In genomic region chr8:125255006-125255685, GRCm38 (mm10) we compare ENCODE assay signal across 7 mouse cellular contexts.
DNase-seq lines count a peak whose midpoint lies in the region; ATAC-seq and TF ChIP-seq lines count a peak whose summit lies in the region.

No protein-coding gene starts in this region.

- H3K36me3 ChIP-seq in C2C12 (ENCODE audit: control insufficient read depth, insufficient read depth) = no peaks in the 10 kb centered on the region
- H3K36me3 ChIP-seq in embryonic facial prominence, embryonic 11.5 days (replicated peaks; ENCODE audit: control insufficient read depth, insufficient read depth, low read depth, low read length) = no peaks in the 10 kb centered on the region
- H3K36me3 ChIP-seq in hindbrain, embryonic 13.5 days = no peaks in the 10 kb centered on the region
- H3K36me3 ChIP-seq in midbrain, embryonic 10.5 days = no peaks in the 10 kb centered on the region
- H3K36me3 ChIP-seq in liver, postnatal 0 days (replicated peaks; ENCODE audit: insufficient read depth, low read length) = no peaks in the 10 kb centered on the region

- 0 out of 2 replicates have a peak overlapping the region, but pooled peaks have one; percentile 68 for H3K4me2 ChIP-seq in embryonic facial prominence, embryonic 11.5 days (ENCODE audit: low read depth, low read length)
- H3K4me2 ChIP-seq in hindbrain, embryonic 13.5 days = peak overlapping the region; percentile 64
- H3K4me2 ChIP-seq in liver, postnatal 0 days (ENCODE audit: low read depth, low read length) = no peak overlapping the region

- H3K9me3 ChIP-seq in embryonic facial prominence, embryonic 11.5 days (replicated peaks; ENCODE audit: control insufficient read depth, low read length) = no peaks in the 10 kb centered on the region
- H3K9me3 ChIP-seq in hindbrain, embryonic 13.5 days = no peaks in the 10 kb centered on the region
- no peaks in the 10 kb centered on the region for H3K9me3 ChIP-seq in midbrain, embryonic 10.5 days (replicated peaks)
- H3K9me3 ChIP-seq in liver, postnatal 0 days (ENCODE audit: low read length) = no peaks in the 10 kb centered on the region

- no peaks in the 10 kb centered on the region for H3K27me3 ChIP-seq in C2C12 (ENCODE audit: control insufficient read depth, insufficient read depth, insufficient read length)
- no peaks in the 10 kb centered on the region for H3K27me3 ChIP-seq in embryonic facial prominence, embryonic 11.5 days (ENCODE audit: control insufficient read depth, insufficient read depth, low read length)
- 0 out of 2 replicates have a peak, but pooled peaks cover 3% of the 10 kb centered on the region for H3K27me3 ChIP-seq in hindbrain, embryonic 13.5 days
- no peaks in the 10 kb centered on the region for H3K27me3 ChIP-seq in midbrain, embryonic 10.5 days (ENCODE audit: low read depth, poor library complexity, severe bottlenecking)
- no peaks in the 10 kb centered on the region for H3K27me3 ChIP-seq in liver, postnatal 0 days (ENCODE audit: insufficient read depth, low read length)

- ATAC-seq in embryonic facial prominence, embryonic 11.5 days (replicated peaks; ENCODE audit: insufficient number of reproducible peaks, low FRiP score, low TSS enrichment, low read depth) = no peak; the same call in 1 of the 2 replicates
- peak; percentile 34; the same call in 1 of the 2 replicates for ATAC-seq in hindbrain, embryonic 13.5 days (ENCODE audit: low FRiP score)
- ATAC-seq in liver, postnatal 0 days = no peak

- no peaks in the 10 kb centered on the region; the same call in 1 of the 2 replicates for H3K4me1 ChIP-seq in embryonic facial prominence, embryonic 11.5 days (ENCODE audit: control insufficient read depth, insufficient read depth, low read length)
- H3K4me1 ChIP-seq in hindbrain, embryonic 13.5 days (replicated peaks) = peaks cover 41% of the 10 kb centered on the region
- peaks cover 57% of the 10 kb centered on the region for H3K4me1 ChIP-seq in midbrain, embryonic 10.5 days
- peaks cover 5% of the 10 kb centered on the region; the same call in 1 of the 2 replicates for H3K4me1 ChIP-seq in liver, postnatal 0 days (ENCODE audit: insufficient read depth)

- peak; percentile 17 for DNase-seq in adipocyte (ENCODE audit: low spot score)
- DNase-seq in embryonic facial prominence, embryonic 11.5 days (ENCODE audit: low spot score) = peak; percentile 63
- DNase-seq in midbrain, embryonic 10.5 days (ENCODE audit: low spot score) = peak; percentile 80
- DNase-seq in thymus, postnatal 4 days = no peak
- no peak for DNase-seq in liver, postnatal 0 days

- peak overlapping the region; percentile 72 for H3ac ChIP-seq in C2C12 (ENCODE audit: control insufficient read depth, insufficient read length, low read depth)

- WGBS in embryonic facial prominence, embryonic 11.5 days = 52% methylated on average over 11 of the region's 11 CpGs
- 34% methylated on average over 11 of the region's 11 CpGs for WGBS in hindbrain, embryonic 13.5 days
- WGBS in midbrain, embryonic 10.5 days = 52% methylated on average over 11 of the region's 11 CpGs
- WGBS in liver, postnatal 0 days (ENCODE audit: insufficient replicate concordance) = 52% methylated on average over 11 of the region's 11 CpGs

- H3K79me3 ChIP-seq in C2C12 (ENCODE audit: low read depth) = no peaks in the 10 kb centered on the region

- no peak overlapping the region; the same call in 1 of the 2 replicates for H3K9ac ChIP-seq in embryonic facial prominence, embryonic 11.5 days (replicated peaks; ENCODE audit: low read length)
- peak overlapping the region; percentile 79 for H3K9ac ChIP-seq in hindbrain, embryonic 13.5 days
- no peak overlapping the region for H3K9ac ChIP-seq in liver, postnatal 0 days (replicated peaks)

- peak overlapping the region; percentile 30 for H3K4me3 ChIP-seq in C2C12 (ENCODE audit: insufficient read depth, poor library complexity, severe bottlenecking)
- H3K4me3 ChIP-seq in embryonic facial prominence, embryonic 11.5 days (ENCODE audit: low read depth, low read length) = no peak overlapping the region
- H3K4me3 ChIP-seq in hindbrain, embryonic 13.5 days = peak overlapping the region; percentile 42
- H3K4me3 ChIP-seq in midbrain, embryonic 10.5 days = peak overlapping the region; percentile 63
- no peak overlapping the region for H3K4me3 ChIP-seq in liver, postnatal 0 days (ENCODE audit: low read depth, low read length)

- TF ChIP-seq CTCF in C2C12 (IDR thresholded peaks at IDR 0.05; ENCODE audit: control insufficient read depth, insufficient read depth, insufficient read length) = no peak
- TF ChIP-seq CTCF in liver, postnatal 0 days (IDR thresholded peaks at IDR 0.05; ENCODE audit: low read depth) = no peak

- H3K27ac ChIP-seq in embryonic facial prominence, embryonic 11.5 days (replicated peaks; ENCODE audit: low read depth, low read length) = 0 out of 2 replicates have a peak overlapping the region, but pooled peaks have one; percentile 71
- peak overlapping the region; percentile 98 for H3K27ac ChIP-seq in hindbrain, embryonic 13.5 days
- peak overlapping the region; percentile 97 for H3K27ac ChIP-seq in midbrain, embryonic 10.5 days (replicated peaks)
- no peak overlapping the region for H3K27ac ChIP-seq in liver, postnatal 0 days (ENCODE audit: low read depth)

- no peak for TF ChIP-seq EP300 in liver, postnatal 0 days (IDR thresholded peaks at IDR 0.05; ENCODE audit: low read depth)

- no peaks in the 10 kb centered on the region for H3K79me2 ChIP-seq in C2C12 (ENCODE audit: control insufficient read depth, insufficient read depth)

TF ChIP-seq in C2C12, 6 proteins besides CTCF, POLR2A, EP300 and RAD21:
- TF ChIP-seq MYOD1 (IDR thresholded peaks at IDR 0.05; ENCODE audit: control insufficient read depth, insufficient read length, low read depth) = no peak
- no peak for TF ChIP-seq CEBPB (IDR thresholded peaks at IDR 0.05; ENCODE audit: low read depth)
- TF ChIP-seq MYOG (IDR thresholded peaks at IDR 0.05; ENCODE audit: control insufficient read depth, extremely low read depth, insufficient read length) = no peak
- TF ChIP-seq USF1 (IDR thresholded peaks at IDR 0.05; ENCODE audit: low read depth) = no peak
- TF ChIP-seq FOSL1 (IDR thresholded peaks at IDR 0.05; ENCODE audit: insufficient read depth, low read length, poor library complexity, severe bottlenecking) = peak; percentile 51
- TF ChIP-seq MAX (IDR thresholded peaks at IDR 0.05) = peak; percentile 41

Comparison
In these comparisons a context has a peak if more than half of its experiments do, and no peak if none do; other contexts are left out.
1. H3K4me3 ChIP-seq: peak in C2C12 (single experiment), hindbrain, embryonic 13.5 days (single experiment) and midbrain, embryonic 10.5 days (single experiment); none in embryonic facial prominence, embryonic 11.5 days (single experiment) and liver, postnatal 0 days (single experiment).
2. DNase-seq: peak in adipocyte (single experiment), embryonic facial prominence, embryonic 11.5 days (single experiment) and midbrain, embryonic 10.5 days (single experiment); none in thymus, postnatal 4 days (single experiment) and liver, postnatal 0 days (single experiment).